Mouse (Mus musculus): Measurements from ENCODE around the gene Ppp1r3e.

The Ppp1r3e gene

DNA sequence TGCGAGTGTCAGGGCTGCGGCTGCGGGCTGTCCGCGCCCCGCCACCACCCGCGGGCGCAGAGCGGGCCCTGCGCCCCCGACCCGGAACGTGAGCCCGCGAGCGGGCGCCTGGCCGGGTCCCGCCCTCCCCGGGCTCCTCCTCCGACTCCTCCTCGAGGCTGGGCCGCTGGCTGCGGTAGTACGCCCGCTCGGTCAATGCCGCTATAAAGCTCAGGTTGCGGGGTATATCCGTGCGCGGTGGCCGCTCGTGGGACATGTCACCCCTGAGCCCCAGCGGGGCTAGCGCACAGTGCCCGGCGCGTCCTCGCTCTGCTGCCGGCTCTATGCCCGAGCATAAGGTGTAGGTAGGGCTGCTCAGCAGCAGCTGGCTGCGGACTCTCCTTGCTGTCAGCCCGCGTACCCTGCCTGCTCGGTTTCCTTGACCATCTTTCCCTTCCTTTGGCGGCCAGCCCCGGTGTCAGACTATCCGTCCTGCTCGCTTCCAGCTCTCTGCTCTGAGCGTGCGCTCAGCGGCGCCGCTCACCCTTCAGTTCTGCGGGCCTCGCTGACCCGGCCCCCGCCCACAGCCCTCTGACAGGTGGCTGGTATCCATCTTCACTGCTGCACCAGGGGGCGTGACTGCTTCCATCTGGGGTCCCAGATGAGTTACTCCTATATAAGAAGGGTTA lies at the start of gene Ppp1r3e:
Ppp1r3e (minus strand) TSS at position 503 of the 668 bp plus-strand sequence.
- peak; percentile 68 for DNase-seq

DNA sequence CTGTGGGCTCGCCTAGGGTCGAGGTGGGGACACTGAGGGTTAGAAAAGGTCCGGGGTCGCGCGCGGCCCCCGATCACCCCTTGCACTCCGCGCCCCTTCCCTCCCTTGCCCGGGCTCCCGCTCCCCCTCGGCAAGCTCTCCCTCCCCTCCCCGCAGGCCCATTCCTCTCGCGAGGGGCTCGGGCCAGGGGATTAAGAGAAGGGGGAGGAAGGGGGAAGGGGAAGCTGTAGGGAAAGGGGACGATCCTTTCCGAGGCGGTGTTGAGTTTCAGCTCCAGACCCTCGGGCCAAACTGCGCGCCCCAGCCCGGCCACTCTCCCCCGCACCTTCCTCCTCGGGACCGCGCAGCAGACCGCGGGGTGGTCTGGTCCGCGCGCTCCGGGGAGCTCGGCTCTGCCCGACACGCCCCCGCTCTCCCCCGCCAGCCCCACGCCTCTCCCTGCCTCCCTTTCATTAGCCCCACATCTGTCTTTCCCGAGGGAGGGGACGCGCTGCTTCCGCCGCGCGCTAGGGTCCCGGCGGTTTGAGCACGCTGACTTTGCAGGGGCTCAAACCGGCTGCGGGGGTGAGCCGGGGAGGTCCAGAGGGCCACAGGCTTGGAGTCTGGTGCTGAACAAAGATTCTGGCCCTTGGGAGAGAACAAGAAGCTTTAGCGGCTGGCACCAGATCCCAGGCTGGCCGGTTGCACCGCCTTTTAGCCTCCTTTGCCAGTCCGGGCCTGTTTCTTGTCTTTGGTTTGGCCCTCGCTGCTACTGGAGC lies 49.2 kb upstream of the Ppp1r3e start:
- DNase-seq: no peak

DNA sequence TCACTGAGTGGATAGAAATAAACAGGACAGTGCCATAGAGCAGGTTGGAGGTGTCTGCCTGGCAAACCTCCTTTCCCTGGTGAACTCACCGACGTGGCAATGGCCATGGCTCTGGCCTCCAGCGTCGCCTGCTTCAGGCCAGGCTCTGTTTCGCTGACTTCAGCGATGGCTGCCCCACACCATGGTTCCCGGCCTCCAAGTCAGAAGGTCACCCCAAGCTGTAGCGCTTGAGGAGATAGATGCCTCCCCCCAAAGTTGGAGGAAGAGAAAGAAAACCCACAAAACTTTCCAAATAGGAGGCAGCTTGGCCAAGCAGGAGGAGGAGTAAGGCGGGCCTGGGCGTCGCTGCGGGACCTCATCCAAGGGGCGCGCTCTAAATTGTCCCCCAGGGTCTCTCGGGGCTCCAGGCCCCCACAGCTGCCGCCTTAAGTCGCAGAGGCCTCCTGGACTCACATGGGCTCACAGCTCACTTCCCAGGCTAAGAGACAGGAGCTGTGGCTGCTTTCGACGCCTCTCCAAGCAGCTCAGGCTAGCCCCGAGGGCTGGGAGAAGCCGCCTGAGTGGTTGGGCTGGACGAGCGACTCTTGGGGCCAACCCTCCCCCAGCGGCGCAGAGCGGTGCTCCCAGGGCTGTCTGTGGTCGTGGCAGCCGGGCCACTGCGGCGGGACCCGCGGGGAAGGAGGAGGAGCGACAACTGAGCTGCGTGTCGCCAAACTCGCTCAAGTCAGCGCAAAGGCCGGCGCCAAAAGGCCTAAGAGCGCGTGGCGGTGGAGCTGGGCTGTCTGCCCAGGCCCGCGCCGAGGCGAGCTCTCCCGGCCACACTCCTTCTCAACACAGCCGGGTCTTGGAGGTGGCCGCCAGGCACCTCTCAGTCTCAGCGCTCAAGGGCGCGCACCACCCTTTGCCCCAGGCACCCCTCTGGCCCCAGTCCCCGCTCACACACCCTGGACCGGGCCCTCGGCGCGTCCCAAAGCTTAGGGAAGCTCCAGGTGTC lies 48.3 kb upstream of the Ppp1r3e start, which contains the start of gene Efs:
Efs (minus strand) TSS at position 778 of the 994 bp plus-strand sequence.
- DNase-seq: peak; percentile 35

DNA sequence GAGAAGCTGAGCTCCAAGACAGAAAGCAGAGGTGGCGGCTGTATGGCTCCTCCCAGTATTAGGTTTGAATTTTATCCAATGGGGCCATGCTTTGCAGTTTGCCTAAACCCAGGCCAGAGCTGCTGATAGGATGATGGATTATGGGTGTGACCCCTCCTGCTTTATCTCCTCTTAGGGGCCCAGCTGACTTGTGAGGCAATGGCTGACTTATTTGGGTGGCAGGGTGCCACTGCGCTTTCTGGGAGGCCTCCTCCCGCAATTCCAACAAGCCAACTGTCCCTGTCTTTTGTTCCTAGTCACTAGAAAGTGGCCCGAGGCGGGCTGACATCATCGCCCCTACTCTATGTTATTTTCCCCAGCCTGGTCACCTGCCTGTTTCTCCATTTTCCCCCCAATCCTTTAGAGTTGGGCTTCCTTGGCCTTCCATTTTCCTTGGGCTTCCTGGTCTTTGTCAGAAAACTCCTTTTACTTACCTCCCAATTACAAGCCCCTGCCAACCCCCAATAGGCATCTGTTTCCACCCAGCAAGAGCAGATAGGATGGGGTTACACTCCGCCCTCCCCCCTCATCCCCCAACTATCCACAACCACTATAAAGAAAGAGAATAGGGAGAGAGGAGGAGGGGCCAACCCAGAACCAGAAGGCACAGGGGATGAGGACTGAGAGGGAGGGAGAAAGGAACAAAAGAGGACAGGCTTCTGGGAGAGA lies 47.4 kb upstream of the Ppp1r3e start:
- DNase-seq: no peak

DNA sequence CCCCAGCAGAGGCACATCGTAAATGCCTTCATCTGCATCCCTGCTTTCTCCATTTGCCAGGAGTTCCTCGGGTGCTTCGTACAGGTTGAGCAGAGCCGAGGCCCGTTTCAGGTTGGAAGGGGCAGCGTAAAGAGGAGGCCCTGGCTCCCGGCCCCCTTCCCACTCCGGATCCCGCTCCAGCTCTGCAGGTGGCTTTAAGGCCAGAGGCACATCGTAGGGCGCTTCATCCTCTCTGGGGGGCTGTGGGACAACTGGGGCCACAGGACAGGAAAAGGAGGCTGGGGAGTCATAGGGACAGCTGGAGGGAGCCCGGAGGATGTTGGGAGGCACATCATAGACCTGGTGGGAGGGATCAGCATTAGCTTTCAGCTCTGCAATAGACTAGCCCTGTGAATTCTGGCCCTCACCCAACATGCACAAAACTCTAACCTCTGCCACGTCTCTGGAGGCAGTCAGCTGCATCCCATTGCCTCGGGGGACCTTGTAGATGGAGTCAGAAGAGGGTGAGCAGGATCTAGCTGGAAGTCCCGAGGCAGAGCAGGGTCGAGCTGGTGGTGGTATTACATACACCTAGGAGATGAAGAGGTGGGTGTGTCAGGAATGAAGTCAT lies 42.8 kb upstream of the Ppp1r3e start:
- DNase-seq: no peak

DNA sequence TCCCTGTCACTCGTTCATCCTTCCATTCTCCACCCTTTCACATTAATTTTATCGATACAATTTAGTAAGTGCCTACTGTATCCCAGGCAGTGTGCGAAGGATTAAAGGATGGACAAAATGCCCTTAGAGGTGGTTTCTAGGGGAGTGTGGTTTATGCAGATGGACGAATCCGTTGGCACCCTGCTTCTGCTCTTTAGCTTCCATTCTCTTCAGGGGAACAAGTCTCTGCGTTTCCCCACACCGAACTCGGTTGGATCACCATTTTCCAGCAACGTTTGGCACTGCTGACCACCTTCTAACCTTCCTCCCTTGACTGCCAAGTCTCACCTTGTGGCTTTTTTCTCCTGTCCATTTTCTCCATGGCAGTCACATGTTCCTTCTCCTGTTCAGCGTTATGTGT lies 36.0 kb upstream of the Ppp1r3e start:
- DNase-seq: no peak

DNA sequence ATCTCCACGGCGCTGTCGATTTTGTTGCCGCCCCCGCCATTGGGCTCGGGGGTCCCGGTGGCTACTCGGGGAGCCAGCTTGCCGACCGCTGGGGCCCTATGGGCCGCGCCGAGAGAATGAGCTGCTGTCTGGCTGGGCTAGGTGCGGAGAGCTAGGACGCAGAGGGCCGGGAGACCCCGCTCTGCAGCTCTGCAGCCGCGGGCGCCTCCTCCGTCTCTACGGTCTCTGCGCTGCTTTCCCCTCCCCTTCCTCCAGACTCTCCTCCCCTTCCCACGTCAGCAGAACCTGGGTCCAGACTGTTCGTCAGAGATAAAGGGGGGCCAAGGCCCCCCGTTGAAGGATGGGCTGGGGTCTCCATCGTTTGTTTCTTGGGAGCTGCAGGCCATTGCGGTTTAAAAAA lies 35.5 kb upstream of the Ppp1r3e start, which contains the start of gene Slc22a17:
Slc22a17 (minus strand) TSS at position 247 of the 400 bp plus-strand sequence.
- DNase-seq: peak; percentile 38

DNA sequence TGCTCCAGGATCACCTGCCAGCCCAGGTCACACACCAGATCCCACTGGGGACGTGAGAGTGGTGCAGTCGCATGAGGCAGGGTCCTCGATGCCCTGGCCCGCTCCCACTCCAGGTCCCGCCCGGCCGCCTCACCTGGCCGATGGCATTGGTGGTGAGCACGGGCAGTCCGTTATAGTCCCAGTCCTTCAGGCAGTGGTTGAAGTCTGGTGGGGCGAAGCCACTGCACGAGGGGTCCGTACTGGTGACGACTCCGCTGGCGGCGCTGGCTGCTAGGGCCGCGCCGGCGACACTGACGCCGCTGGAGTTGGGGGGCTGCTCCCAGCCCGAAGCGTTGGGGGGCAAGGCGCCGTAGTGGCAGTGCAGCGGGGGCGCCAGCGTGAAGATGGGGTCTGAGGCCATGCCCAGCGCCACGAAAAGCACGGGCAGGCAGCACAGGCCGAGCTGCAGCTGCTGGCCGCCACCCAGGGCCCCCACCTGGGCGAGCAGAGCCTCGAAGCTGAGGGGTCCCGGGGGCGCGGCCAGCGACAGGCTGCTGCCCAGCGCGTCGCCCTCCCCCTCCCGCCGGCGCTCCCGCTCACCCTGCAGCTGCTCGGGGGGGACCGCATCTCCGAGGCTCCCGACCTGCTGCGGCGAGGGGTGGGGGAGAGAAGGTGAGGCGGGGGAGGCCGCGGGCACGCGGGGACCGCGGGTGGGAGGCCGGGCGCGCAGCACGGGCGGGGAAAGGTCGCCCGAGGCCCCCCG lies 34.9 kb upstream of the Ppp1r3e start:
- DNase-seq: no peak

DNA sequence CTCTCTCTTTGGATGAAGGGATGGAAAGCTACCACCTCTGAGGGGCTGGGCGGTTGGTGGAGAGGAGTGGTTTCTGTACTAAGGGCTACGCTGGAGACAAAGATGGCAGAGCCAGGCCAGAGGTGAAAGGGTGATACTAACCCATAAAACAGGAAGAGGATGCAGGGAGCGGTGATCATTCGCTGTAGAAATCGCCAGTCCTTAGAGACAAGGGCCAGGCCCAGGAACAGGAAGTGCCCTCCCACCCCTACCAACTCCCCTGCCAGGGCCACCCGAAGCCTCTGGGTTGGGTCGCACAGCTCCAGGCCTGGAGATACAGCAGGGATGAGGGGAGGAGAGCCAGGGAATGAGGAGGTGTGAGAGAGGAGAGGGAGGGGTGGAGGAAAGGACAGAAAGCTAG lies 31.3 kb upstream of the Ppp1r3e start:
- DNase-seq: no peak

DNA sequence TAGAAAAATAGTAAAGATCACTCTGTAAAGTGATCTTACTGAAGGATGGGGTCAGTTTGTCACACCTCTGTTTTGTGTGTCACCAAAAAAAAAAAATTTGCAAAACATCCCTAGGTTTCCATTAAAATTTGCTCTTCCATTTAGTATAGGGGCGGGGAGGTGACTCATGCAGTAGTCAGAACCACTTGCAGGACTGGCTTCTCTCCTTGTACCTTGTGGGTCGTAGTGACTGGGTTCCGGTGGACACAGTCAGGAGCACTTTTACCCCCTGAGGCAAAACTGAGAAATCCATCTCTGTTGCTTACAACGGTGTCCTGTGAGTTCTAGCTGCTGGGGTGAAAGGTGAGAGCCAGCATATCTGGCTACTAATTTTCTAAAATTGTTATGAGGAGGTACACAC lies 26.3 kb upstream of the Ppp1r3e start:
- DNase-seq: no peak

DNA sequence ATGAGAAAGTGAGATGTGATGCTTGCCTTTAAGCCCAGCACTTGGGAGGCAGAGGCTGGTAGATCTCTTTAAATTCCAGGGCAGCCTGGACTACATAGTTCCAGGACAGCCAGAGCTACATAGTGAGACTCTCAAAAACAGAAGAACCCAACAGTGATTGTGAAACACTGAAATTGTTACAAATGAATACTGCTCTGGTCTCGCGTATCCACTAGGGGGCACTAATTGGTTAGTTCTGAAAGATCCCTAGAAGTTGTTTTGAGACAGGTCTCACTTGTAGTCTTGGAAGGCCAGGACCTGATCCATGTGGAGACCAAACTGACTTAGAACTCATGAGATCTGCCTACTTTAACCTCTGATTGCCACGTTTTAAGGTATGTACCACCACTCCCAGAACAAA lies 23.0 kb upstream of the Ppp1r3e start:
- peak; percentile 73 for DNase-seq

DNA sequence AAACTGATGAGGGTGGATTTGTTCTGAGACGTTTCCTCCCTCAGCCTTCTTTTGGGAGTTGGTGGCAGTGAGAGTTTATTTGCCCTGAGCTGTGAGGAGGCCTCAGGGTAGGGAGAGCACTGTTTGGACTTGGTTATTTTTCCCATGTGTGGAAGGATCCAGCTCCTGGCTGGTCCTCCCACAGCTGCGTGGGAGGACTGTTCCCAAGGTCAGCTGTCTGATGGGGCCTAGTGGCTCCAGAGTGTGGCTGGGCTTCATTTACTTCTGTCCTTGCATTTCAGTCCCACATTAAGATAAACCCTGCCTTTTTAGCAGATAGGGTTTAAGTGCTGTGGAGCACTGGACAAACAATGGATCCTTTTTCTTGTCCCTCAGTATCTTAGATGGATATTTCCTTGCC lies 20.1 kb upstream of the Ppp1r3e start:
- DNase-seq: no peak

DNA sequence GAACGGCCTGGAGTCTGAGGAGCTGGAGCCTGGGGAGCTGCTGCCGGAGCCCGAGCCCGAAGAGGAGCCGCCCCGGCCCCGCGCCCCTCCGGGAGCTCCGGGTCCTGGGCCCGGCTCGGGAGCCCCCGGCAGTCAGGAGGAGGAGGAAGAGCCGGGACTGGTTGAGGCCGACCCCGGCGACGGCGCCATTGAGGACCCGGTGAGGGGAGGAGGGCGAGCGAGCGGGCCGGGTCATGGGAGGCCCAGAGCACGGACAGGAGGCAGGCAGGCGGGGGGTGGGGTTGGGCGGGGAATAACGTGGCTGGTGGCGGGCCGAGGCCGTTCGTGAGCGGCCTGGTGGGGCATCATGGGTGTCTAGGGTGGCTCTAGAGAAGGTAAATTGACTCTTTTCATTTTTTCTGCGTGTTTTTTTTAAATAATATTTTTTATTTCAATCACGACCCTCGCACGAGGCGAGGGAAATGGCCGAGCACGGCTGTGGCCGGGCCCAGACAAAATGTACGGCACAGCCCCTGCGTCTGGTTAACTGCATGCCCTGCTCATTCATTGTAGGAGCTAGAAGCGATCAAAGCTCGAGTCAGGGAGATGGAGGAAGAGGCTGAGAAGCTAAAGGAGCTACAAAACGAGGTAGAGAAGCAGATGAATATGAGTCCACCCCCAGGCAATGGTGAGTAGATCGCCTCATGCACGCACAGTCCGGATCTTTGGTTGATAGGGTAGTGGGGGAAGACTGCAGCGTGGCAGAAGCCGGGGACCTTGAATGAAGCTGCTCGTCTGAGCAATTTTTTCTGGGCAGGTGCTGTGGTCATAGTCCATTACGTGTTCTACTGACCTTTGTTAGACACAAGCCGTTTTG lies 17.2 kb upstream of the Ppp1r3e start:
- DNase-seq: peak; percentile 51

DNA sequence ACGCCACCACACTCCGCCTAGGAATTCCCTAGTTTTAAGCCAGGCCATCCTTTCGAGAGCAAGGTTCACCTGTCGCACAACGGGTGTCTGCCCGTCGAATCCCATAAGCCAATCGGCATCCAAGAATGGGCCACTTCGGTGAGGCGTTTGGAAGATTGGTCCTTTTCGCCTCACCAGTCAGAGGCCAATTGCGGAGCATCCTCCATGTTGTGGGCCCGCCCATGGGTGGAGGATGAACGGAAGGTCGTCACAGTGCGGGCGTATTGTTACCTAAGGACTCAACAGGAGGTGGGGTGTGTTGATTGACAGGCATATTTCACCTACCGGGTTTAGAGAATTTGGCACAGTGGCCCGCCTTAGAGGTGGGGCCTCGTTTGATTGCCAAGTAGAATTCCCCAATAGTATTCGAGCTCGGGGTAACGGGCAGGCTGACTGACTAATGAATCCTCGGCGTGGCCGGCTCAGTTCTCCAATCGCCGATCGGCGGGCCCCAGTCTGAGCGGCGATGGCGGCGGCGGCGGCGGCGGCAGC lies 16.4 kb upstream of the Ppp1r3e start:
- peak; percentile 100 for DNase-seq

DNA sequence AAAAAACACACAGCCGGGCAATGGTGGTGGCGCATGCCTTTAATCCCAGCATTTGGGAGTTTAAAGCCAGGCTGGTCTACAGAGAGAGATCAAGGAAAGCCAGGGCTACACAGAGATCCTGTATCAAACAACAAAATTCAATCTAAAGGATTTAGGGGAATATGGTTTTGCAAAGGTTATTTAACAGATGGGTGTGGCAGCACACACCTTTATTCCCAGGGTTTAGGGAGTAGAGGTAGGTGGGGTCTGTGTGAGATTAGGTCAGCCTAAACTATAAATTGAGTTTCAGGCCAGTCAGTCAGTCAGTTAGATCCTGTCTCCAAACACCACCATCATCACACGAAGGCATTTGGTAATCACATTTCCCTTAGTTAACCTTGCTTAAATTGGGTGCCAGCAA lies 14.8 kb upstream of the Ppp1r3e start, which contains the start of gene Pabpn1:
Pabpn1 (plus strand) TSS at position 301 of the 400 bp plus-strand sequence.
- no peak for DNase-seq

DNA sequence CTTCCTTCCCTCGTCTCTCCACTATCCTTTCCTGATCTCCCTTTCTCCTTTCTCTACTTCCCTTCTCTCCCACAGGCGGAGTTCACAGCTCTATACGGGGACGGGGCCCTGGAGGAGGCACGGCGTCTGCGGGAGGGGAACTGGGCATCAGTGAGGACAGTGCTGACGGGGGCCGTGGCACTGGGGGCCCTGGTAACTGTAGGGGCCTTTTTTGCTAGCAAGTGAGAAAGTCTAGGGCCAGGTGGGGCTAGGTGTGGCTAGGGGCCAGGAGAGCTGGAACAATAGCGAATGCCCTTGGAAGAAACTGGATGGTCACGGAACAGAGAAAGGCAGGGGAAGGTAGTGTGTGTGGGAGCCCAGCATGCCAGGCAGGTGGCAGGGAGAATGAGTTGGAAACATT lies 8.0 kb upstream of the Ppp1r3e start:
- no peak for DNase-seq

DNA sequence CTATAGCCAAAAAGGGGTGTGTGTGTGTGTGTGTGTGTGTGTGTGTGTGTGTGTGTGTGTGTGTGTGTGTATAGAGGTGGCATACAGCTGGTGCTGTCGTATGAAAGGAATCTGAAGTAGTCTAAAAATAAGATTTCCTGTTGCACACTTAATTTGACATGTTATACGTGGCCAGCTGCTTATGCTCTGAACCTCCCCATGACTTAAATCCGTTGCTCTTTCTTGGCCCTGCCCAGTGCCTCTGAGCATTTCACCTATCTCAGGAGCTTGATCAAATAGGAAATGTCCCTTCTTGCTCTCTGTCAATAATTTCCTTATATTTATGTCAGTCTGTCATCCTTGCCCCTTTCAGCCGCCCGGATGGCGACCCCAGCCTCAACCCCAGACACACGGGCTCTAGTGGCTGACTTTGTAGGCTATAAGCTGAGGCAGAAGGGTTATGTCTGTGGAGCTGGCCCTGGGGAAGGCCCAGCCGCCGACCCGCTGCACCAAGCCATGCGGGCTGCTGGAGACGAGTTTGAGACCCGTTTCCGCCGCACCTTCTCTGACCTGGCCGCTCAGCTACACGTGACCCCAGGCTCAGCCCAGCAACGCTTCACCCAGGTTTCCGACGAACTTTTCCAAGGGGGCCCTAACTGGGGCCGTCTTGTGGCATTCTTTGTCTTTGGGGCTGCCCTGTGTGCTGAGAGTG lies 6.8 kb upstream of the Ppp1r3e start:
- DNase-seq: no peak

DNA sequence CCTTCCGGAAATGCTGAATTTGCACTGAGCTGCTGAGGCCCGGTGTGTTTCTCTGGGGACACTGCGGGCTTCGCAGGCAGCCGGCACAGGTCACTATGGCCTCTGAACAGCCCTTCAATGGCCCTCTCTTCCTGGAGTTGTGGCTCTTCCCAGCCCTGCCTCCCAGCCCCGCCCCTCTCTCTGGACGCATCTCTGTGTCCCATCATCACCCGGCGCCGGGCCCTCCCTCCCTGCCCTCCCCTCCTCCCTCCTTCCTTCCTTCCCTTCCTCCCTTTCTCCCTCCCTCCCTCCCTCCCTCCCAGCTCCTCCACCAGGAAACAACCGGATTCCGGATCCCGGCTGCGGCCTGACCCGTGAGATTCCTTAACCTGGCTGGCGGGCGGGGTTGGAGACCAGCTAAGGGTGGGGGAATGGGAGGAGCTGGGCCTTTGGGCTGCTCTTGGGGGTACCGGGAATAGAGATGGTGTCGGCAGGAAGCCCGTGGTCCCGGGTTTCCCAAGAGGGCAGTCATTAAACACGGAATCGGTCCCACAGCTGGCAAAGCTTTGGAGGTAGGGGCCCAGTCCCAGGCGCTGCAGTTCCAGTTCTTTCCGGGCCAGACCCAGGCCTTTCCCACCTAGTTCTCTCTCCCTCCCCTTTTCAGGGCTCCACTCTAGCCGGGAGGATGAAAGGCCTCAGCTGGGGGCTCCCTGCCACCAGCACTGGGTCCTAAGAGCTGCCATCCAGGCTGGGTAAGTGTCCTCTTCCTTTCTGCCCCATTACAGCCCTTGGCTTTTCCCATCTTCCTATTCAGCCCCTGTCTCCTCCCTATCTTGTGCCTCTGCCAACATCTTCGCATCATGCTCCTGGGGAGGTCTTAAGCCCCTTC lies 6.0 kb upstream of the Ppp1r3e start, which contains the start of the genes Bcl2l2 and Gm20521:
Bcl2l2 (plus strand) TSS at position 224 of the 868 bp plus-strand sequence.
Gm20521 (plus strand) TSS at position 288 of the 868 bp plus-strand sequence.
- peak; percentile 88 for DNase-seq

Data from kidney, adult 11 months (tissue).